Mouse (Mus musculus) left cerebral cortex, adult 2 months (tissue): Measurements from ENCODE around the gene Olfr787. TPM values are rescaled to one million over a fixed set of nuclear protein-coding genes. Genes with fewer than 3 reads are reported as not detected.
A peak's percentile ranks its signal among the peaks of the same experiment; 100 is the strongest.

Experiments used
- DNase-seq, 2 experiments: peaks; one replicate each; pipeline ENCODE4 v3.0.0; 2021 to 2022; ENCODE audit warnings: low spot score in 2 of 2, mixed read lengths in 1 of 2; ENCODE audit errors: extremely low spot score in 1 of 2
- H3K27ac ChIP-seq: fragments of 200-600 bp; 2 replicates; pipeline ENCODE4 v1.8.1; 2022
- H3K4me3 ChIP-seq: fragments of 200-600 bp; 2 replicates; pipeline ENCODE4 v1.8.1; 2022
- CTCF ChIP-seq: fragments of 200-600 bp; IDR thresholded peaks from 2 replicates; pipeline ENCODE4 v1.8.1; 2022; ENCODE audit warnings: antibody characterized with exemption, mild to moderate bottlenecking, moderate library complexity
- intact Hi-C: fragments of 180-260 bp; cut with DNase I; formaldehyde crosslinking; loops from one replicate; pipeline ENCODE4 v1.15.1; 2025
- long read RNA-seq, 2 experiments: library from polyadenylated mRNA; stranded (forward); transcript quantifications; one replicate each; pipeline ENCODE4 v2.0.0; 2021; ENCODE audit warnings: borderline mapping rate in 2 of 2
- total RNA-seq, 2 experiments: library from RNA; stranded (reverse); gene quantifications; 2 replicates each; pipeline ENCODE4 v1.2.3; 2021

The Olfr787 gene
- total RNA-seq = not detected
- long read RNA-seq, experiment 1 = 0 reads
- long read RNA-seq, experiment 2 = 0 reads

DNA sequence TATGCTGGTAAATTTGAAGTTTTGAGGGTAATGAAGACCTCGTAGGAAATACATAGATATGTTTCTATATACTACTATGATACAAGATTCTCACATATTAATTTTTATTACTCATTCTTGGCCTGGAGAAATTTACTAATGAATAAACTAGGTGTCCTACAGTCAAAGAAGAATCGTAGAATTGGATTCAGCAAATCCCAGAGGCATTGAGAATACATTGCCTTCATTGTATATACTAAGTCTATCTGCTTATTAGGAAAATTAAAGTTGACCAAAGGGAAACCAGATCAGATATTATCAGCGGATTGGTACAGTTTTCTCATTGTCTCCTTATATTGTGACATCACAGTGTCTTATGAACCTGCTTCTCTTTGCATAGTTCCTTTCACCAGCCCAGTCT is at the start of gene Olfr787:
Gene Olfr787 (plus strand): TSS at position 301 of the 400 bp plus-strand sequence.
- no peak for DNase-seq
- Histone ChIP-seq H3K27ac (no peak within 1 kb of the TSS), H3K4me3 (no peak within 1 kb of the TSS)
- no peak for TF ChIP-seq CTCF
- intact Hi-C loops = no loop called here

GRCm38 (mm10) chr10:129427006-129427405 is 34.7 kb upstream of the Olfr787 start, which contains the start of gene Olfr786:
TSS of gene Olfr786 (plus strand) at chr10:129427306.
- Histone ChIP-seq H3K27ac (no peak within 1 kb of the TSS), H3K4me3 (no peak within 1 kb of the TSS)
- intact Hi-C loops = no loop called here
- DNase-seq = no peak
- TF ChIP-seq CTCF = no peak

- TF ChIP-seq CTCF = no peak
- H3K27ac ChIP-seq = no peak within 1 kb of the TSS
- intact Hi-C loops = no loop called here
- DNase-seq = no peak
- H3K4me3 ChIP-seq = no peak within 1 kb of the TSS
These were observed 9.0 kb downstream of the Olfr787 start, which contains the start of gene Olfr788 for GRCm38 (mm10) chr10:129470698-129471097. TSS of gene Olfr788 (plus strand) at chr10:129470998.

GRCm38 (mm10) chr10:129473256-129473655 is 11.6 kb downstream of the Olfr787 start:
- intact Hi-C loops = no loop called here
- DNase-seq = no peak
- Histone ChIP-seq H3K27ac (no peak overlapping the region), H3K4me3 (no peak overlapping the region)
- TF ChIP-seq CTCF = no peak

DNA sequence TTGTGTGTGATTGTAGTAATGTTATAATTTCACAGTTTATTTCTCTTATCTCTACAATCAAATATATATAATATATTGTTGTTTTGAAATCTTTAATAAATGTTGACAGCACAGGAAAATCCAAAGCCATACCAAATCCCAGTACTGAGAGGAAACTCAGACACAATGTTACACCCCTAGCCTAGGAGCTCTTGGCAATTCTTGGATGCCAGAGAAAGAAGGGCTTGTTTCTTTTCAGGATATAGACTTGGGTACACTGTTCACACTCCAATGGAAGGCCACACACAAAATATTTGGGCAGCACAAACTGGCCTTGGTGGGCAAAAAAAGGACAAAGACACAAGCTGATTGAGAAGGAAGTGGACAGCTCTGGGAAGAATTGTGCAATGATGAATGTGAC is 12.1 kb downstream of the Olfr787 start:
- no peak for DNase-seq
- H3K27ac ChIP-seq = no peak overlapping the region
- no peak for TF ChIP-seq CTCF
- intact Hi-C loops = no loop called here
- no peak overlapping the region for H3K4me3 ChIP-seq

GRCm38 (mm10) chr10:129484452-129484851 is 22.8 kb downstream of the Olfr787 start, which contains the start of gene Olfr789:
TSS of gene Olfr789 (plus strand) at chr10:129484752.
- no peak within 1 kb of the TSS for H3K4me3 ChIP-seq
- intact Hi-C loops = no loop called here
- TF ChIP-seq CTCF = no peak
- no peak within 1 kb of the TSS for H3K27ac ChIP-seq
- DNase-seq = no peak

GRCm38 (mm10) chr10:129490101-129490500 is 28.4 kb downstream of the Olfr787 start:
- intact Hi-C loops = no loop called here
- peak; percentile 13 to 17 for DNase-seq
- Histone ChIP-seq H3K27ac (no peak overlapping the region), H3K4me3 (no peak overlapping the region)
- no peak for TF ChIP-seq CTCF

GRCm38 (mm10) chr10:129498192-129498591 is 36.5 kb downstream of the Olfr787 start, which contains the start of gene Olfr790:
TSS of gene Olfr790 (plus strand) at chr10:129498492.
- no peak for TF ChIP-seq CTCF
- DNase-seq = no peak
- intact Hi-C loops = no loop called here

More at GRCm38 (mm10) chr10:129498192-129498591, 36.5 kb downstream of the Olfr787 start, which contains the start of gene Olfr790:
- Histone ChIP-seq H3K27ac (no peak within 1 kb of the TSS), H3K4me3 (no peak within 1 kb of the TSS)

Other genes starting within 250 kb of the Olfr787 start
- not detected for gene Olfr774, start 225.7 kb upstream of the Olfr787 start, total RNA-seq
- gene Olfr775, start 213.4 kb upstream of the Olfr787 start, total RNA-seq = under 1 TPM; 0.09 to 0.16 TPM
- not detected for gene Olfr776, start 202.7 kb upstream of the Olfr787 start, total RNA-seq
- gene Olfr777, start 190.4 kb upstream of the Olfr787 start, total RNA-seq = not detected
- gene Olfr780, start 143.7 kb upstream of the Olfr787 start, total RNA-seq = not detected
- not detected for gene Olfr781, start 133.0 kb upstream of the Olfr787 start, total RNA-seq
- gene Olfr782, start 113.0 kb upstream of the Olfr787 start, total RNA-seq = not detected
- gene Olfr784, start 77.8 kb upstream of the Olfr787 start, total RNA-seq = under 1 TPM in 1 of 2 experiments, not detected in 1; 0.21 TPM
- gene Olfr785, start 56.4 kb upstream of the Olfr787 start, total RNA-seq = not detected
- gene Olfr786, start 34.6 kb upstream of the Olfr787 start, total RNA-seq = not detected
- gene Olfr788, start 9.1 kb downstream of the Olfr787 start, total RNA-seq = not detected
- not detected for gene Olfr789, start 22.9 kb downstream of the Olfr787 start, total RNA-seq
- not detected for gene Olfr790, start 36.6 kb downstream of the Olfr787 start, total RNA-seq
- not detected for gene Olfr791, start 59.9 kb downstream of the Olfr787 start, total RNA-seq
- not detected for gene Olfr792, start 77.3 kb downstream of the Olfr787 start, total RNA-seq
- gene Olfr794, start 105.8 kb downstream of the Olfr787 start, total RNA-seq = not detected
- not detected for gene Olfr796, start 150.7 kb downstream of the Olfr787 start, total RNA-seq
- gene Olfr798, start 166.1 kb downstream of the Olfr787 start, total RNA-seq = not detected
- not detected for gene Olfr799, start 175.6 kb downstream of the Olfr787 start, total RNA-seq
- gene Olfr800, start 195.8 kb downstream of the Olfr787 start, total RNA-seq = not detected
- gene Olfr801, start 212.0 kb downstream of the Olfr787 start, total RNA-seq = not detected
- under 1 TPM in 1 of 2 experiments, not detected in 1; 0.11 TPM for gene Olfr802, start 226.3 kb downstream of the Olfr787 start, total RNA-seq
- gene Olfr803, start 232.4 kb downstream of the Olfr787 start, total RNA-seq = not detected
- not detected for gene Olfr804, start 241.3 kb downstream of the Olfr787 start, total RNA-seq